Mouse (Mus musculus): ENCODE measurements at regions not wholly inside any gene's neighbourhood (a gene's known extent, or its start where the extent isn't known, plus 50 kb on each side); places are given as distances from the start of the nearest gene placed in this dataset.

DNA sequence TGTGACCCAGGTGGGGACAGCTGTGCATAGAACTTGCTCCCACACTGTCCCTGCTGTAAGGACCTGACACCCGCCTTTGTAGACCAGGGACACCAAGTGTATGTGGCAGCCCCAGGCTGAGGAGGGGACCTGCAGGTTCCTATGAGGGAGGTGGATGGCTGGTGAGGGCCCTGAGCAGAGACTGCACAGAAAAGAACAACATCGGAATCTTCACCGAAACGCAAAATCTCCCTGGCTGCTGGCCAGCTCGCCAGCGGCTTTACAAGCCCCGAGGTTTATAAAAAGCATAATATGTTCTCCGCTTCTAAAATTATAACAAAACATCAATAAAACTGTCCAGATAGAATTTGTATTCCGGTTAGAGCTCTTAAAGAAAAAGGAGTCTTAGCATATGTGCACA lies 68.9 kb upstream of the Irs2 start:
- TF ChIP-seq CTCF (IDR thresholded peaks at IDR 0.05; ENCODE audit: low read depth, low read length), result no peak
- no peak for TF ChIP-seq POLR2A (IDR thresholded peaks at IDR 0.05; ENCODE audit: extremely low read depth, insufficient read depth, low read length)

All from liver, adult 2 months (tissue).